Mouse (Mus musculus): ENCODE measurements around the gene Ttc33.

Gene Ttc33

GRCm38 (mm10) chr15:5242241-5243035 lies 57.1 kb downstream of the Ttc33 start:
- DNase-seq = peak; percentile 9 to 10

GRCm38 (mm10) chr15:5243036-5243958 lies 58.0 kb downstream of the Ttc33 start:
- DNase-seq = no peak

- DNase-seq = peak; percentile 50 to 65
Measured at GRCm38 (mm10) chr15:5243959-5244905, 58.9 kb downstream of the Ttc33 start, which contains the start of gene Ptger4. Gene Ptger4 (minus strand): TSS chr15:5244187.

GRCm38 (mm10) chr15:5250182-5250581 lies 64.9 kb downstream of the Ttc33 start:
- DNase-seq = no peak

- DNase-seq = no peak
Measured at GRCm38 (mm10) chr15:5260183-5260582, 74.9 kb downstream of the Ttc33 start.

GRCm38 (mm10) chr15:5261004-5261403 lies 75.7 kb downstream of the Ttc33 start:
- DNase-seq = no peak

- no peak for DNase-seq
Measured at GRCm38 (mm10) chr15:5262095-5262667, 76.9 kb downstream of the Ttc33 start.

GRCm38 (mm10) chr15:5262874-5263504 lies 77.7 kb downstream of the Ttc33 start:
- DNase-seq = no peak

GRCm38 (mm10) chr15:5266095-5266494 lies 80.8 kb downstream of the Ttc33 start:
- no peak for DNase-seq
